Mouse (Mus musculus) bone marrow, adult 2 months (tissue): ENCODE results near the gene Ube2z.

Source experiments
- CTCF ChIP-seq: fragments of 200-500 bp; IDR thresholded peaks from 2 replicates; pipeline ENCODE4 v1.5.1; 2011; ENCODE audit warnings: low read length, control low read depth; ENCODE audit not compliant: control insufficient read depth, insufficient read depth
- POLR2A ChIP-seq: fragments of 200-500 bp; IDR thresholded peaks from 2 replicates; pipeline ENCODE4 v1.6.1; 2011; ENCODE audit warnings: low read depth, mild to moderate bottlenecking, control low read depth, low read length, borderline replicate concordance; ENCODE audit not compliant: control insufficient read depth

- TF ChIP-seq CTCF (no peak), POLR2A (no peak)
Measured at GRCm38 (mm10) chr11:96035133-96035532, 30.1 kb downstream of the Ube2z start.
